Mouse (Mus musculus) liver, embryonic 16.5 days (tissue): Measurements from ENCODE around the gene Gm49378. TPM values are rescaled to one million over a fixed set of nuclear protein-coding genes. Genes with fewer than 3 reads are reported as not detected.

ENCODE experiments used
- ATAC-seq: fragments of 200-750 bp; cut with Nextera tagmentation; 2 replicates; pipeline ENCODE4 v1.8.0; 2017; ENCODE audit warnings: low read depth, mild to moderate bottlenecking, moderate number of reproducible peaks, moderate library complexity
- H3K27ac ChIP-seq: fragments of 300-500 bp; sonication (generic); 2 replicates; pipeline ENCODE4 v1.5.1; 2014; ENCODE audit warnings: mild to moderate bottlenecking, low read length
- H3K27me3 ChIP-seq: fragments of 300-500 bp; sonication (generic); 2 replicates; pipeline ENCODE4 v1.6.1; 2014; ENCODE audit warnings: low read depth, low read length, mixed read lengths; ENCODE audit not compliant: control insufficient read depth, insufficient read depth
- H3K36me3 ChIP-seq: fragments of 300-500 bp; sonication (generic); 2 replicates; pipeline ENCODE4 v1.6.1; 2014; ENCODE audit warnings: mild to moderate bottlenecking; ENCODE audit not compliant: control insufficient read depth, insufficient read depth
- H3K4me1 ChIP-seq: fragments of 300-500 bp; sonication (generic); 2 replicates; pipeline ENCODE4 v1.6.1; 2014; ENCODE audit warnings: low read depth, low read length, mixed read lengths; ENCODE audit not compliant: control insufficient read depth
- H3K4me2 ChIP-seq: fragments of 300-500 bp; sonication (generic); 2 replicates; pipeline ENCODE4 v1.6.1; 2014; ENCODE audit warnings: low read depth, low read length, mixed read lengths
- H3K4me3 ChIP-seq: fragments of 300-500 bp; sonication (generic); 2 replicates; pipeline ENCODE4 v1.5.1; 2014; ENCODE audit warnings: low read depth, mild to moderate bottlenecking, low read length
- H3K9ac ChIP-seq: fragments of 300-500 bp; sonication (generic); 2 replicates; pipeline ENCODE4 v1.6.1; 2014; ENCODE audit warnings: low read depth, low read length
- H3K9me3 ChIP-seq: fragments of 300-500 bp; sonication (generic); replicated peaks from 2 replicates; pipeline ENCODE4 v1.6.1; 2016; ENCODE audit warnings: low read length; ENCODE audit not compliant: control insufficient read depth
- WGBS: fragments of 180-500 bp; shearing (Covaris S2); extraction: QIAGEN DNeasy Blood & Tissue Kit; methylation state at CpG from one replicate; pipeline ENCODE4 v1.1.7; 2014; ENCODE audit not compliant: insufficient replicate concordance; 5-methylcytosine and 5-hydroxymethylcytosine counted together
- polyA plus RNA-seq: library from polyadenylated mRNA; unstranded; fragments of >200 nt; fragmentation: Nextera tagmentation; extraction: Ambion mirVana; gene quantifications from 2 replicates; pipeline ENCODE4 v1.2.1, GENCODE M21; 2015

Gene Gm49378
- 0.71 and 1.0 TPM in 2 replicates for polyA plus RNA-seq

GRCm38 (mm10) chr14:55637795-55638194 lies at the start of gene Gm49378:
Gm49378 (minus strand) TSS chr14:55637895.
- H3K36me3 ChIP-seq: peaks cover 32% of the 10 kb centered on the region

DNA sequence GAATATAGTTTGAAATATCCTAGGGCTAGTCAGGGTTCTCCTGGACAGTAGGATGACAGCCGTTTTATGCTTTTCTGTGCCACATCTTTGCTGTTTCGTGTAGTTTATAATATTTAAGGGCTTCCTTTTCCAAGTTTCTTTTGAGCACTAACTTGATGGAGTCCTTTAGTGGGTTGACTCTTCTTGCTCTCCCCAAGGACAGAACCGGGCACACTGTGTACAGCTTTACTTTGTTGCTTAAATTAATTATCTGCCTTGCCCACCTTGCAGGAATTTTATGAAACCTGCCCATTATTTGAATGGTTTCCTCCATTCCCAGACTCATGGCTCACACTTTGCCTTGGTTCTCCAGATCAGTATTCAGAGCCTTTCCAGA lies 44.4 kb upstream of the Gm49378 start:
- peaks cover 13% of the 10 kb centered on the region for H3K4me1 ChIP-seq
- WGBS: 11% methylated on average over 3 of the region's 3 CpGs
- H3K27me3 ChIP-seq: no peaks in the 10 kb centered on the region
- H3K4me2 ChIP-seq: peak overlapping the region; percentile 83
- no peaks in the 10 kb centered on the region for H3K9me3 ChIP-seq
- H3K27ac ChIP-seq: peak overlapping the region; percentile 95
- ATAC-seq: no peak
- H3K4me3 ChIP-seq: peak overlapping the region; percentile 74
- H3K36me3 ChIP-seq: peaks cover 30% of the 10 kb centered on the region
- H3K9ac ChIP-seq: peak overlapping the region; percentile 82

More at GRCm38 (mm10) chr14:55637795-55638194, at the start of gene Gm49378:
- Histone ChIP-seq H3K9ac (no peak within 1 kb of the TSS), H3K9me3 (no peaks in the 10 kb centered on the region), H3K27me3 (no peaks in the 10 kb centered on the region), H3K4me2 (no peak within 1 kb of the TSS), H3K4me3 (no peak within 1 kb of the TSS), H3K4me1 (peaks cover 25% of the 10 kb centered on the region), H3K27ac (no peak within 1 kb of the TSS)
- ATAC-seq: no peak
- 87% methylated on average over 9 of the region's 9 CpGs for WGBS

GRCm38 (mm10) chr14:55681160-55682117 lies 43.7 kb upstream of the Gm49378 start, which contains the start of gene Tinf2:
Tinf2 (minus strand) TSS chr14:55681820.
- Histone ChIP-seq H3K27ac (peak within 1 kb of the TSS; percentile 95), H3K4me1 (peaks cover 13% of the 10 kb centered on the region), H3K4me3 (peak within 1 kb of the TSS; percentile 74), H3K4me2 (peak within 1 kb of the TSS; percentile 83), H3K36me3 (peaks cover 37% of the 10 kb centered on the region), H3K9me3 (no peaks in the 10 kb centered on the region), H3K9ac (peak within 1 kb of the TSS; percentile 82), H3K27me3 (no peaks in the 10 kb centered on the region)
- WGBS: under 1% methylated on average over 66 of the region's 66 CpGs
- ATAC-seq: peak; percentile 96

DNA sequence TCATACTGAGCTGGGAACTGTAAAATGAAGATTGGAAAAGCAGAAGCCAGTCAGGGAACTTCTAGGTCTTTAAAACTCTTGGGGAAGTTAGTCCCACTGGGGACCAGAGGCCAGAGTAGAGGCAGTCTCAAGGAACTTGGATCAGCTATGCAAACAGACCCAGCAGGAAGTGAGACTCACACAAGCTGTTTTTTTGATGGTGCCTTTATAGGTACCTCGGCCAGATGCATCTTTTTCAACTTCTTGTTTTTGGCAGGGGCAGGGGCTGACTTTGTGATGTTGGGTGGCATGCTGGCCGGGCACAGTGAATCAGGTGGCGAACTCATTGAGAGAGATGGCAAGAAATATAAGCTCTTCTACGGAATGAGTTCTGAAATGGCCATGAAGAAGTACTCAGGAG lies 39.9 kb upstream of the Gm49378 start:
- 73% methylated on average over 4 of the region's 4 CpGs for WGBS
- peaks cover 48% of the 10 kb centered on the region for H3K36me3 ChIP-seq
- H3K4me3 ChIP-seq: no peak overlapping the region
- no peaks in the 10 kb centered on the region for H3K27me3 ChIP-seq
- ATAC-seq: no peak
- H3K27ac ChIP-seq: no peak overlapping the region
- no peak overlapping the region for H3K9ac ChIP-seq
- H3K4me1 ChIP-seq: peaks cover 18% of the 10 kb centered on the region
- H3K4me2 ChIP-seq: no peak overlapping the region
- no peaks in the 10 kb centered on the region for H3K9me3 ChIP-seq

- no peaks in the 10 kb centered on the region for H3K27me3 ChIP-seq
- 56% methylated on average over 7 of the region's 7 CpGs for WGBS
- H3K9ac ChIP-seq: peak overlapping the region; percentile 55
- no peaks in the 10 kb centered on the region for H3K9me3 ChIP-seq
- peaks cover 24% of the 10 kb centered on the region for H3K36me3 ChIP-seq
- H3K4me2 ChIP-seq: peak overlapping the region; percentile 86
- peak overlapping the region; percentile 92 for H3K27ac ChIP-seq
- peaks cover 20% of the 10 kb centered on the region for H3K4me1 ChIP-seq
- peak overlapping the region; percentile 96 for H3K4me3 ChIP-seq
- ATAC-seq: no peak
Measured at GRCm38 (mm10) chr14:55672741-55673060, 35.0 kb upstream of the Gm49378 start.

DNA sequence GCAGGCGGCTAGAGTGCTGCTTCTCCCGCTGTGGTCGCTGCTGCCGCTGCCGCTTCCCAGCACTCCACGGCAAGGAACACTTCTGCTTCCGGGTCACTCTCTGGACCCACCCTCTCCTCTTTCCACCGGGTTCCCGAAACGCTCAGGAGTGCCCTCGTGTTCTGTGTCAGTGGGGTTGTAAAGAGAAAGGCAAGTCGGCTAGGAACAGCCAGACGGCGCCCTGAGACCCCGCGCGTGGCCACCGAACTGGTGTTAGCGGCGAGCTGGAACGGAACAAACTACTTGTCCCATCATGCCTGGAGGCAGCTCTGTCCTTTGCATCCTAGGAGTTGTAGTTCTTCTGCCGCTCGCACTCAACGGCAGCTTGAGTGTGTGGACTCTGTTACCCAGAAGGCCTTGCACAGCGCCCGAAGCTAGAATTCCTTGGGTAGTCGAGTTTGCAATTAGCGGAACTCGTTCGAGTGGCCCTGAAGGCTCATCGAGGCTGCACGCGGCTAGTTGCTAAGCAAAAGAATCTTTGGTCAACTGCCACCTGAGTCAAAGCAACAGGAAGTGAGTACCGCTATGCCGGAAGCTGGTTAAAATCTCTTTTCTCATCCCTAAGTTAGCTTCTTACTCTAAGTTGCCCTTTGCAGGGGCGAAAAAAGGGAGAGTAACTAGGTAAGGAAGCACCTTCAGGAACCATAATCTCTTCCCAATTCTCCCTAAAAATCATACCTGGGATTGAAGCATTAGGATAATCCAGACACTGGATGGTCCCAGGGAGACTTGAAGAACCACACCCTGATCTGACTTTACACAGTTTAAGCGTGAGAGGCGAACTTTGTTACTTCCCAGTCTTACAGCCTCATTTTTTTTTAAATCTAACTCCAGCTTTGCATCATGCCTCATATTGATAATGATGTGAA lies 34.4 kb upstream of the Gm49378 start, which contains the start of the genes Gmpr2 and Nedd8:
Gene Gmpr2, plus strand, starts transcription at position 109 of the 908 bp plus-strand sequence.
Gene Nedd8, minus strand, starts transcription at position 292 of the 908 bp plus-strand sequence.
- peak; percentile 99 for ATAC-seq
- H3K27me3 ChIP-seq: no peaks in the 10 kb centered on the region
- peaks cover 20% of the 10 kb centered on the region for H3K4me1 ChIP-seq
- H3K9ac ChIP-seq: peak within 1 kb of the TSS; percentile 85
- under 1% methylated on average over 38 of the region's 38 CpGs for WGBS
- no peaks in the 10 kb centered on the region for H3K9me3 ChIP-seq
- peak within 1 kb of the TSS; percentile 92 for H3K27ac ChIP-seq
- peak within 1 kb of the TSS; percentile 88 for H3K4me2 ChIP-seq
- H3K4me3 ChIP-seq: peak within 1 kb of the TSS; percentile 96
- H3K36me3 ChIP-seq: peaks cover 18% of the 10 kb centered on the region

DNA sequence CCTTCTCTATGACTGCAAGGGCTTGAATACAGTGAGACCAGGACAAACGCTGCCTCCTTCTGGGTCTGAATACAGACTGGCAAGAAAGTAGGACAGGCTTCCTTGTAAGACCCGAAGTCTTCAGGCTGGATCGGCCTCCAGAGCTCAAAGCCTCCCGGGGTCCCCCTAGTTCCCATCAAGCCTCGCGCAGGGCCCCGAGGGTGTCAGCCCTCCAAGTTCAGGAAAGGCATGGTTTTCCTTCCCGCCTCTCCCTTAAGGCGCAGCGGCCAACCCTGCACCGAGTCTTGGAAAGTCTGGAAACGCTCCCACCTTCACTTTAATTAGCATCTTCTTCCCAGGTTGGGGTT lies 33.8 kb upstream of the Gm49378 start:
- Histone ChIP-seq H3K9ac (peak overlapping the region; percentile 85), H3K4me3 (peak overlapping the region; percentile 96), H3K4me1 (peaks cover 20% of the 10 kb centered on the region), H3K36me3 (peaks cover 14% of the 10 kb centered on the region), H3K27ac (peak overlapping the region; percentile 92), H3K4me2 (peak overlapping the region; percentile 88), H3K27me3 (no peaks in the 10 kb centered on the region), H3K9me3 (no peaks in the 10 kb centered on the region)
- ATAC-seq: peak; percentile 12; the same call in 1 of the 2 replicates
- WGBS: 0% methylated on average over 12 of the region's 12 CpGs

- whole genome bisulfite sequencing: 59% methylated on average over 2 of the region's 2 CpGs
- Histone ChIP-seq H3K9me3 (no peaks in the 10 kb centered on the region), H3K27ac (peak overlapping the region; percentile 45; the same call in 1 of the 2 replicates), H3K4me3 (peak overlapping the region; percentile 73), H3K4me1 (peaks cover 17% of the 10 kb centered on the region), H3K27me3 (no peaks in the 10 kb centered on the region), H3K9ac (peak overlapping the region; percentile 67), H3K36me3 (peaks cover 8% of the 10 kb centered on the region), H3K4me2 (peak overlapping the region; percentile 69)
- no peak for ATAC-seq
Measured at GRCm38 (mm10) chr14:55660636-55661035, 22.9 kb upstream of the Gm49378 start.
